Mouse (Mus musculus) ES-E14 (cell line): ENCODE results near the gene Vmn1r138. TPM values are rescaled to one million over a fixed set of nuclear protein-coding genes. Genes with fewer than 3 reads are reported as not detected.
"Not testable (repeated sequence)": the region's sequence is repeated elsewhere in the genome, so short reads cannot be mapped to it uniquely, and the experiment has no call there.

Experiments used
- DNase-seq: peaks from one replicate; pipeline ENCODE4 v3.0.0-alpha.2; 2013; ENCODE audit warnings: low read depth, low spot score
- H3K27ac ChIP-seq: 2 replicates; pipeline ENCODE4 v1.5.1; 2012; ENCODE audit warnings: low read depth, mild to moderate bottlenecking, low read length, moderate library complexity, mixed read lengths; ENCODE audit not compliant: poor library complexity, insufficient read depth, severe bottlenecking
- H3K36me3 ChIP-seq: 2 replicates; pipeline ENCODE4 v1.6.1; 2012; ENCODE audit warnings: mild to moderate bottlenecking, low read length, moderate library complexity, mixed read lengths; ENCODE audit not compliant: control insufficient read depth, poor library complexity, insufficient read depth, severe bottlenecking
- H3K4me1 ChIP-seq, 2 experiments: fragments of 150-350 bp in 1 of 2; sonication (generic) in 1 of 2; 2 replicates each; pipeline ENCODE4 v1.6.1; 2012; ENCODE audit warnings: low read length in 2 of 2, mild to moderate bottlenecking in 1 of 2, mixed read lengths in 1 of 2; ENCODE audit not compliant: control insufficient read depth in 2 of 2, insufficient read depth in 2 of 2, poor library complexity in 1 of 2
- H3K4me3 ChIP-seq, 2 experiments: fragments of 150-350 bp in 1 of 2; sonication (generic) in 1 of 2; 2 replicates each; pipeline ENCODE4 v1.5.1; 2012; ENCODE audit warnings: low read length in 2 of 2, low read depth in 1 of 2, mild to moderate bottlenecking in 1 of 2, mixed read lengths in 1 of 2; ENCODE audit not compliant: insufficient read depth in 1 of 2, poor library complexity in 1 of 2, severe bottlenecking in 1 of 2
- H3K9ac ChIP-seq: 2 replicates; pipeline ENCODE4 v1.6.1; 2012; ENCODE audit warnings: low read depth, mild to moderate bottlenecking, low read length, mixed read lengths; ENCODE audit not compliant: poor library complexity, insufficient read depth, severe bottlenecking
- H3K9me3 ChIP-seq: fragments of 150-350 bp; sonication (generic); 2 replicates; pipeline ENCODE4 v1.6.1; 2012; ENCODE audit warnings: low read depth, mild to moderate bottlenecking, low read length; ENCODE audit not compliant: control insufficient read depth, insufficient read depth
- in situ Hi-C, 2 experiments: fragments of 600-800 bp; cut with MboI; formaldehyde crosslinking; loops; one replicate each; pipeline ENCODE4 v1.15.1; 2025; ENCODE audit warnings: low sequenced_read_pairs in 2 of 2, inconsistent platforms in 1 of 2; ENCODE audit not compliant: unreplicated experiment in 2 of 2
- total RNA-seq: library from RNA; depleted of rRNA; stranded (reverse); fragments of 300-350 nt; gene quantifications from 2 replicates; pipeline ENCODE4 v1.2.3, GENCODE M21; 2012; rRNA removed

Vmn1r138 gene
- not detected in 2 replicates for total RNA-seq

DNA sequence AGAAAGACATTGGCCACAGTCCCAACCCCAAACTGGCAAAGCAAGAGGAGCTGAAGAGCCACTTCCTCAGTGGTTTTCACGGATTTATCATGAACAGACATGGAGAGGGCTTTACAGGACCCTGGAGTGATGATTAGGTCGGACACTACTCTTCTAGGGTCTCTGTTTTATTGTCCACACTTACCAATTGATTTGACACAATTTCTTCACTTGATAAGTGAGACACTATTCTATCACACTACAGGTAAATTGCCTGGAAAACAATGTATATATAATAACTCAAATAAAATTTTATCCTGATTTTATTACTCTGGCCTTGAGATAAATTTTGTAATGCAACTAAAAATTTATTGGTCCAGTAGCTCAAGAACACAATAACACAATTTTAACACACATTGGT lies at the start of gene Vmn1r138:
Vmn1r138 (minus strand) TSS at position 101 of the 400 bp plus-strand sequence.
- in situ Hi-C loops, H3K4me3 ChIP-seq, H3K9me3 ChIP-seq, H3K36me3 ChIP-seq, H3K9ac ChIP-seq, DNase-seq, H3K4me1 ChIP-seq, H3K27ac ChIP-seq: not testable (repeated sequence)

DNA sequence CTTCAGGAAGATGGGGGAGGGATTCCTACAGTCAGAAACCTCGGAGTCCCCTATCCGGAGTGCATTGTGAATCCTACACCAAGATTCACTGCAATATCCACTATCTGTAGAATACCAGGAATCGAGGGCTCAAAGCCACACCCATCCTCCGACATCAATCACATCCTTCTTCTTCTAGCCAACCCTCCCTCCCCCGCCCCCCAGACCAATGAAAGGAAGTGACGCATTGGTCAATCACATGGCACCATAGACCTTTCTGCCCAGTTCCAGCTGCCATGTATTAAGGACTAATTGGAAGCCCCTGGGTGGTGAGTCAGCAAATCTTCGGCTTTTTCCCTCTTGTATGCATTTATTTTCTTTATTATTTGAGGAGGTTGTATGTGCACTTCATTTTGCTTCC lies 40.1 kb upstream of the Vmn1r138 start, which contains the start of gene Vmn1r139:
Vmn1r139 (plus strand) TSS at position 301 of the 400 bp plus-strand sequence.
- DNase-seq, H3K9me3 ChIP-seq, H3K4me1 ChIP-seq, H3K4me3 ChIP-seq, H3K36me3 ChIP-seq, H3K9ac ChIP-seq, H3K27ac ChIP-seq, in situ Hi-C loops: not testable (repeated sequence)

- in situ Hi-C loops, H3K9me3 ChIP-seq, H3K27ac ChIP-seq, H3K4me1 ChIP-seq, DNase-seq, H3K36me3 ChIP-seq, H3K9ac ChIP-seq, H3K4me3 ChIP-seq: not testable (repeated sequence)
Measured at GRCm38 (mm10) chr7:22056205-22056604, 27.5 kb upstream of the Vmn1r138 start, which contains the start of gene Gm6176. Gene Gm6176 (minus strand): TSS chr7:22056305.

GRCm38 (mm10) chr7:21994287-21994686 lies 34.4 kb downstream of the Vmn1r138 start, which contains the start of gene Vmn1r137:
Gene Vmn1r137 (plus strand): TSS chr7:21994587.
- H3K36me3 ChIP-seq, DNase-seq, in situ Hi-C loops: not testable (repeated sequence)

More at GRCm38 (mm10) chr7:21994287-21994686, 34.4 kb downstream of the Vmn1r138 start, which contains the start of gene Vmn1r137:
- H3K9me3 ChIP-seq, H3K9ac ChIP-seq, H3K27ac ChIP-seq, H3K4me3 ChIP-seq, H3K4me1 ChIP-seq: not testable (repeated sequence)

Other genes starting within 250 kb of the Vmn1r138 start
- gene Gm4177, start 232.2 kb downstream of the Vmn1r138 start, total RNA-seq = not detected in 2 replicates
- gene Vmn1r135, start 196.5 kb downstream of the Vmn1r138 start, total RNA-seq = not detected in 2 replicates
- gene Gm5725, start 184.6 kb downstream of the Vmn1r138 start, total RNA-seq = not detected in 2 replicates
- gene Gm5891, start 107.6 kb downstream of the Vmn1r138 start, total RNA-seq = not detected in 2 replicates
- gene Vmn1r137, start 34.3 kb downstream of the Vmn1r138 start, total RNA-seq = not detected in 2 replicates
- not detected in 2 replicates for gene Gm6176, start 27.4 kb upstream of the Vmn1r138 start, total RNA-seq
- gene Vmn1r139, start 40.2 kb upstream of the Vmn1r138 start, total RNA-seq = not detected in 2 replicates
- gene Gm16451, start 89.3 kb upstream of the Vmn1r138 start, total RNA-seq = not detected in 2 replicates
- not detected in 2 replicates for gene Gm10666, start 105.8 kb upstream of the Vmn1r138 start, total RNA-seq
- gene Vmn1r142, start 135.1 kb upstream of the Vmn1r138 start, total RNA-seq = not detected in 2 replicates
- gene Vmn1r143, start 160.5 kb upstream of the Vmn1r138 start, total RNA-seq = not detected in 2 replicates
- gene Gm8653, start 172.4 kb upstream of the Vmn1r138 start, total RNA-seq = not detected in 2 replicates
- not detected in 2 replicates for gene Gm8453, start 200.6 kb upstream of the Vmn1r138 start, total RNA-seq